13 mouse cellular contexts compared by ENCODE assay signal in genomic region chr15:84104626-84105025, GRCm38 (mm10). TPM values are rescaled to one million over a fixed set of nuclear protein-coding genes. Genes with fewer than 3 reads are reported as not detected.
DNase-seq lines count a peak whose midpoint lies in the region; ATAC-seq lines count a peak whose summit lies in the region.
"Had no signal": no experiment of that assay in that cellular context is flagged by ENCODE, and none has a peak within 500 bp of the region (broad histone marks: within the 10 kb centered on the region; RNA-seq: fewer than 3 reads in every experiment).

No protein-coding gene starts in this region.

- H3K9ac ChIP-seq in heart, embryonic 12.5 days, result no peak overlapping the region
- H3K9ac ChIP-seq in midbrain, embryonic 13.5 days (replicated peaks), result peak overlapping the region; percentile 74

- H3K9me3 ChIP-seq in heart, embryonic 12.5 days (replicated peaks), result no peaks in the 10 kb centered on the region
- H3K9me3 ChIP-seq in hindbrain, embryonic 10.5 days, result no peaks in the 10 kb centered on the region
- no peaks in the 10 kb centered on the region for H3K9me3 ChIP-seq in midbrain, embryonic 13.5 days

- no peak for DNase-seq in heart, postnatal 4 days
- DNase-seq in cerebellum, postnatal 25 days, result peak; percentile 36 to 60
- DNase-seq in hindbrain, embryonic 10.5 days (ENCODE audit: low spot score), result no peak
- DNase-seq in left cerebral cortex, adult 9 months (ENCODE audit: low spot score in 2 of 2), result no peak
- DNase-seq: gastrocnemius, adult 2 months had no signal

- H3K27me3 ChIP-seq in heart, embryonic 12.5 days (replicated peaks), result peaks cover 62% of the 10 kb centered on the region
- peaks cover 53% of the 10 kb centered on the region for H3K27me3 ChIP-seq in hindbrain, embryonic 10.5 days (ENCODE audit: insufficient read depth, poor library complexity, severe bottlenecking)
- H3K27me3 ChIP-seq in midbrain, embryonic 13.5 days, result peaks cover 45% of the 10 kb centered on the region

- no peak overlapping the region for H3K4me2 ChIP-seq in heart, embryonic 12.5 days
- peak overlapping the region; percentile 79 for H3K4me2 ChIP-seq in midbrain, embryonic 13.5 days (replicated peaks)

- 70% methylated on average over 7 of the region's 7 CpGs for WGBS in heart, embryonic 12.5 days
- WGBS in hindbrain, embryonic 10.5 days, result 82% methylated on average over 7 of the region's 7 CpGs
- WGBS in midbrain, embryonic 13.5 days, result 78% methylated on average over 7 of the region's 7 CpGs

- no peaks in the 10 kb centered on the region for H3K36me3 ChIP-seq in heart, embryonic 12.5 days
- no peaks in the 10 kb centered on the region for H3K36me3 ChIP-seq in hindbrain, embryonic 10.5 days
- H3K36me3 ChIP-seq in midbrain, embryonic 13.5 days, result no peaks in the 10 kb centered on the region

- no peak overlapping the region for H3K27ac ChIP-seq in heart, embryonic 12.5 days (ENCODE audit: poor library complexity, severe bottlenecking)
- no peak overlapping the region for H3K27ac ChIP-seq in hindbrain, embryonic 10.5 days
- H3K27ac ChIP-seq in midbrain, embryonic 13.5 days, result no peak overlapping the region
- H3K27ac ChIP-seq: gastrocnemius, adult 2 months had no signal

- H3K4me1 ChIP-seq in heart, embryonic 12.5 days (replicated peaks), result peaks cover 8% of the 10 kb centered on the region; the same call in 1 of the 2 replicates
- H3K4me1 ChIP-seq in hindbrain, embryonic 10.5 days (replicated peaks), result peaks cover 24% of the 10 kb centered on the region
- H3K4me1 ChIP-seq in midbrain, embryonic 13.5 days (replicated peaks), result peaks cover 26% of the 10 kb centered on the region

- no peak for ATAC-seq in heart, embryonic 12.5 days (ENCODE audit: insufficient number of reproducible peaks, low FRiP score)
- ATAC-seq in midbrain, embryonic 13.5 days, result no peak; the same call in 1 of the 2 replicates
- no peak for ATAC-seq in erythroid progenitor cell, adult 5-6 weeks (replicated peaks; ENCODE audit: low FRiP score, poor library complexity, severe bottlenecking)
- ATAC-seq in inflammation-experienced regulatory T-cells, adult 6 months, result no peak
- ATAC-seq: lung, postnatal 0 days had no signal

- H3K4me3 ChIP-seq in heart, embryonic 12.5 days, result 0 out of 2 replicates have a peak overlapping the region, but pooled peaks have one; percentile 61
- H3K4me3 ChIP-seq in hindbrain, embryonic 10.5 days, result peak overlapping the region; percentile 67
- H3K4me3 ChIP-seq in midbrain, embryonic 13.5 days (replicated peaks), result peak overlapping the region; percentile 62

RNA-seq across cellular contexts. Expression of gene Sult4a1, which starts 0.9 kb away (rescaled TPM):
- 0.60 and 0.80 TPM in 2 replicates for polyA plus RNA-seq in heart, embryonic 12.5 days (2016; fragmentation: Nextera tagmentation; extraction: Ambion mirVana)
- under 1 TPM; 0.19 to 0.38 TPM for total RNA-seq in heart, postnatal 4 days (2021)
- polyA plus RNA-seq in hindbrain, embryonic 10.5 days (2016; fragmentation: Nextera tagmentation; extraction: Ambion mirVana), result 12.0 and 14.8 TPM in 2 replicates
- 42.1 and 44.4 TPM in 2 replicates for polyA plus RNA-seq in midbrain, embryonic 13.5 days (2015; fragmentation: Nextera tagmentation; extraction: Ambion mirVana)
- not detected in 2 replicates for total RNA-seq in erythroid progenitor cell, adult 5-6 weeks (2015; ENCODE audit: low replicate concordance)
- not detected in 2 replicates for total RNA-seq in erythroid progenitor cell, adult 5-6 weeks (2017; ENCODE audit: low replicate concordance)
- polyA plus RNA-seq in inflammation-experienced regulatory T-cells, adult 6 months (2017; shearing (Covaris generic)), result under 1 TPM in 1 of 3 experiments, not detected in 2; 0.29 TPM
- total RNA-seq: gastrocnemius, adult 2 months; hematopoietic stem cell, adult 5-6 weeks had no signal
- polyA plus RNA-seq: C2C12 had no signal

RNA-seq across cellular contexts. Expression of gene Pnpla5, which starts 18.3 kb away (rescaled TPM):
- not detected in 2 replicates for polyA plus RNA-seq in heart, embryonic 12.5 days (2016; fragmentation: Nextera tagmentation; extraction: Ambion mirVana)
- not detected for total RNA-seq in heart, postnatal 4 days (2021)
- not detected in 2 replicates for polyA plus RNA-seq in hindbrain, embryonic 10.5 days (2016; fragmentation: Nextera tagmentation; extraction: Ambion mirVana)
- polyA plus RNA-seq in midbrain, embryonic 13.5 days (2015; fragmentation: Nextera tagmentation; extraction: Ambion mirVana), result not detected in 2 replicates
- total RNA-seq in erythroid progenitor cell, adult 5-6 weeks (2015; ENCODE audit: low replicate concordance), result not detected in 2 replicates
- total RNA-seq in erythroid progenitor cell, adult 5-6 weeks (2017; ENCODE audit: low replicate concordance), result not detected in 2 replicates
- polyA plus RNA-seq in inflammation-experienced regulatory T-cells, adult 6 months (2017; shearing (Covaris generic)), result not detected
- total RNA-seq: hematopoietic stem cell, adult 5-6 weeks; layer of hippocampus, postnatal 25 days had no signal
- polyA plus RNA-seq: C2C12; lung, postnatal 0 days had no signal

RNA-seq across cellular contexts. Expression of gene Efcab6, which starts 39.4 kb away (rescaled TPM):
- 0.15 TPM in 1 of 2 replicates, not detected in the other for polyA plus RNA-seq in heart, embryonic 12.5 days (2016; fragmentation: Nextera tagmentation; extraction: Ambion mirVana)
- not detected for total RNA-seq in heart, postnatal 4 days (2021)
- polyA plus RNA-seq in hindbrain, embryonic 10.5 days (2016; fragmentation: Nextera tagmentation; extraction: Ambion mirVana), result 0.22 and 0.32 TPM in 2 replicates
- polyA plus RNA-seq in midbrain, embryonic 13.5 days (2015; fragmentation: Nextera tagmentation; extraction: Ambion mirVana), result 0.57 and 0.85 TPM in 2 replicates
- total RNA-seq in erythroid progenitor cell, adult 5-6 weeks (2015; ENCODE audit: low replicate concordance), result not detected in 2 replicates
- total RNA-seq in erythroid progenitor cell, adult 5-6 weeks (2017; ENCODE audit: low replicate concordance), result not detected in 2 replicates
- not detected for polyA plus RNA-seq in inflammation-experienced regulatory T-cells, adult 6 months (2017; shearing (Covaris generic))
- total RNA-seq: hematopoietic stem cell, adult 5-6 weeks had no signal
- polyA plus RNA-seq: C2C12 had no signal

Comparison
In these comparisons a context has a peak if more than half of its experiments do, and no peak if none do; other contexts are left out.
1. DNase-seq: peak in cerebellum, postnatal 25 days (2 of 2); none in heart, postnatal 4 days (single experiment), hindbrain, embryonic 10.5 days (single experiment) and left cerebral cortex, adult 9 months (0 of 2).
2. Peak in every context shown above with its lines, with median percentiles within 50 percentile points of each other: H3K4me3 ChIP-seq.